Mouse (Mus musculus): ENCODE results near the gene Gpr183. TPM values are rescaled to one million over a fixed set of nuclear protein-coding genes. Genes with fewer than 3 reads are reported as not detected.
A peak's percentile ranks its signal among the peaks of the same experiment; 100 is the strongest.

The Gpr183 gene
- total RNA-seq, 2 experiments from 2014 or later: 0.44 to 0.66 TPM

DNA sequence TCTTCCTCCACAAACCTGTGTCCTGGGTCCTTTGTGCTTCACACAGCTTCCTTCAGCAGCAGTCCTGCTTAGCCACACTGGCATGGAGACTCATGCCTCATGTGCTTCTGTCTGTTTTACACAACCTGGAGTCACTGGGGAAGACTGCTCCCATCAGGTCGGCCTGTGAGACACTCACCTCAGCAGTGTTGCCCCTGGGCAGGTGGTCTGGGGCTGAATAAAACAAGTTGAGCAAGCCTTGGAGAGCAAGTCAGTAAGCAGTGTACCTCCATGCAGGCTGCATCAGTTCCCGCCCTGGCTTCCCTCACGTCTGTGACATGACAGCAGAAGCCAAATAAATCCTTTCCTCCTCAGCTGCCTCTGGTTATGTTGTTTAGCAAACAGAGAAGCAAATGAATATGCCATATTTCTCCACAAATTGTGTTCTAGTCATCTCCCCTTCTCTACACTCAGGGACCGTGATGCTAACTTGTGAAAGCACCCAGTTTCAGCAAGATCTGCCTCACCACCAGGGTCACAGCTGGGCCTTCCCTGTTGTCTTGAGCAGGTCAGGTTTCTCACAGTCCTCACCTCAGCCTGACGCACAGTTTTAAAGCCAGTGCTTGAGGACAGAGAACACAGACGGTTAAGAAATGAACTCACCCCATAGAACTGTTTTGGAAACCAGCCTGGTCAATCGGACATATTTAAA is 30.9 kb downstream of the Gpr183 start:
- intact Hi-C loops (cut with DNase I): no loop called here
- DNase-seq: no peak

DNA sequence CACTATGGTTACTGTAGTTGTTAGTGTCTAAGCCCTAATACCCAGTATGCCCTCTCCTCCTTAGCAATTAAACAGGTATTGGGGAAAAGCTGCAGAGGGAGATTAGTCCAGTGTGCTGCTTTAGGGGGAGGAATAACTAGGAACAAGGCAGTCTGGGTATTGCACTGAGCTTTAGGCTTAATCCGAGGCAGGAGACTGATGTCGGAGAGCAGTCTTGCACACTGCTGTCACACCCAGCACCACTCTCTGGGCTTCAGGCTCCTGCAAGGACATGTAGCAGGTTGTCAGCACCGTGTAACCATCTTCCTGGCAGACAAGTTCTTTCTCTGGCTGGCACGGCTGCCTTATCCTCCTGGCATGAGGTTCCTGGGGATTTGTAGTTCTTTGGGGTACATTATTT is 32.8 kb downstream of the Gpr183 start:
- DNase-seq: no peak
- intact Hi-C loops (cut with DNase I): no loop called here

DNA sequence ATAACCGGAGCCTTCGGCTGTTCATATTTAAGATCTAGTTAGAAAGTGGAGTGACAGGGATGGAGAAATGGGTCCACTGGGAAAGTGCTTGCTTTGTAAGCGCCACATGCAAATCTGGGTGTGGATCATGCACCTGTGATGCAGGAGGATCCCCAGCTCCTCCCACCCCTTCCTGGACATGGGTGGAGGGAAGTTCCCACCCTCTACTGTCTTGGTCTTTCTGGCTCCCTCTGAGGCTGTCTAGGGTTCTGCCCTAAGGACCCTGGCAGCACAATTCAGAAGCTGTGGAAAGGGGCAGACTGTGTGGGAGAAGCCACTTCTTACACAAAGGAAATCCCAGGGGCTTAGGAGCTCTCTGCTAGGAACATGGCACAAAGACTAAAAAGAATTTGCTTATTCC is 33.4 kb downstream of the Gpr183 start:
- intact Hi-C loops (cut with DNase I): loop anchor here (2.0 kb wide), 1 partner anchor 129 kb away; no protein-coding TSS in a partner anchor
- no peak for DNase-seq

GRCm38 (mm10) chr14:121930731-121931383 is 34.1 kb downstream of the Gpr183 start:
- intact Hi-C loops (cut with DNase I): loop anchor here (2.0 kb wide), 1 partner anchor 130 kb away; no protein-coding TSS in a partner anchor
- DNase-seq: no peak

DNA sequence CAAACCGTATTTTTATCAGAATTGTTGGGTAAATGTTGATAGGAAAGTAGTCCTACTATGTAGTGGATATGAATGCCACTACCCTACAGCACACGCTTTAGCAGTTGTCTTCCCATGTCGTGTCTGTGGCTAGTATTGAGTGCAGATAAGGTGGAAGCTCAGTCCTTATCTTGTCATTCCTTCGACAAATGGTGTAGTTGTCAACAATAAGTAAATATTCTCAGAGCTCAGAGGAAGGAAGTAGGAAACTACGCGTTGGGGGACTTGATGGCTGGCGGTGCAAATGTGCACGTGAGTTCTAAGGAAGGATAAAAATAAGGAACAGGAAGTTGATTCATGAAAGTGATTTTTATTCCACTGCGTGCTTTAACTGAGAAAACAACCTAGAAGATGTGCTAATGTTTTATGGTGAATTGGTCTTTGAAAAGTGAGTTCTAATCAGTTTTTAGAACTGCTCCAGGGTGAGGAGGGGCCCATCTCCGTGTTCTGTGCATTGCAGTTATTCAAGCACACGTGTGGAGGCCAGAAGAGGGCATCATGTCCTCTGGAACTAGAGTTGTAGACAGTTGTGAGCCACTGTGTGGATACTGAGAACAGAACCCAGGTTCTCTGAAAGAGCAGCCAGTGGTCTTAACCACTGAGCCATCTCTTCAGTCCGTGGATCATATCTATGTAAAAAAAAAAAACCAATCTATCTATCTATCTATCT is 35.6 kb downstream of the Gpr183 start:
- intact Hi-C loops (cut with DNase I): loop anchor here (10.0 kb wide), 1 partner anchor 205 kb away; no protein-coding TSS in a partner anchor

DNA sequence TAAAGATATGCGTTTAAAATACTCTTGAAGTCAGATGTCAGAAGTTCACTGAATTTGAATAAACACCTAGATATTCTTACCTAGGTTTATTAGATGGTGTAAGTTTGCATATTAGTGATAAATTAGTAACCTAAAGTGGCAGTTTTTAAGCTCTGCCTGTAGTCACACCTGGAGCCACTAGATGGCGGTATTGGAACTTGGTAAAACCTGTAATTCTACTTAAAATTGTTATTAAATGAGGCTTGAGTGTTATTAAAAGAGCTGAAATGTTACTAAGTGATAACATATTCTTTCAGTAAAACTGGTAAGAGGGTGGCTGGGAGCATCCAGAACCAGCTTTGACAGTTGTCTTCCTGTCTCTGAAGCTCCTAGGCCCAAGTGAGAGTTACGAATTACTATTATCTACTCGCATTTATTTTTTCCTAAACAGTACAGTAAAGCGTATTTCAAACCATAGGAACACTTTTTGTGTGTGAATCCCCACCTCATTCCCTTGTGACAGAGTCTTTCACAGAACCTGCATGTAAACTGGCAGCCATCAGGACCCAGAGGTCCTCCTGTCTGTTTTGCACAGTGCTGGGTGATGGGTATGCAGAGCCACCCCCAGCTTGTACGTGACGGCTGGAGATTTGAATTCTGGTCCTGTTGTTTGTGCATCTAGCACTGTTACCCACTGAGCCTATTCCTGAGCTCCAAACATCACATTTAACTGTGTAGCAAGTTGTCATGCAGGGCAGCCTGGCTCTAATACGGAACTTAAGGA is 36.4 kb downstream of the Gpr183 start:
- DNase-seq: peak; percentile 37
- intact Hi-C loops (cut with DNase I): loop anchor here (10.0 kb wide), 1 partner anchor 206 kb away; no protein-coding TSS in a partner anchor

More for the DNA sequence above, 35.6 kb downstream of the Gpr183 start:
- DNase-seq: no peak

DNA sequence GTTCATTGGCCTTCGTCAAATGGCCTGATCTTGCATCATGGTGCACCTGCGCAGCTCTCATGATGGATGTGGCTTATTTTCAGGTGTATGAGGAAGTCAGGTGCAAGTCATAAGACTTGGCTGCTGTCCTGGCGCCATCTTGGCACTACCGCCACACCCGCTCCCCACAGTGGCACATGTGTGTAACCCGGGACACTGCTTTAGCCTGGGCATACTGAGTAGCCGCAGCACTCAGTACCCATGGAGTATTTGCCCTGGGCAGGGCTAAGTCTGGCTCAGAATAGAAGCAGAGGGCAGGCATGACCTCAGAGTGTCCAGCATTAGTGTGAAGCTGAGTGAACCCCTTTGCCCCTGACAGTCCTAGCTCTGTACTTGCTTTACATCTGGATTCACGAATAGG is 37.5 kb downstream of the Gpr183 start:
- intact Hi-C loops (cut with DNase I): loop anchor here (10.0 kb wide), 1 partner anchor 207 kb away; no protein-coding TSS in a partner anchor

GRCm38 (mm10) chr14:121926901-121927300 is 38.1 kb downstream of the Gpr183 start:
- intact Hi-C loops (cut with DNase I): loop anchor here (10.0 kb wide), 1 partner anchor 208 kb away; no protein-coding TSS in a partner anchor
- DNase-seq: no peak

More for the DNA sequence above, 37.5 kb downstream of the Gpr183 start:
- no peak for DNase-seq

GRCm38 (mm10) chr14:121924876-121925275 is 40.1 kb downstream of the Gpr183 start:
- intact Hi-C loops (cut with DNase I): loop anchor here (10.0 kb wide), 1 partner anchor 210 kb away; no protein-coding TSS in a partner anchor
- no peak for DNase-seq

DNA sequence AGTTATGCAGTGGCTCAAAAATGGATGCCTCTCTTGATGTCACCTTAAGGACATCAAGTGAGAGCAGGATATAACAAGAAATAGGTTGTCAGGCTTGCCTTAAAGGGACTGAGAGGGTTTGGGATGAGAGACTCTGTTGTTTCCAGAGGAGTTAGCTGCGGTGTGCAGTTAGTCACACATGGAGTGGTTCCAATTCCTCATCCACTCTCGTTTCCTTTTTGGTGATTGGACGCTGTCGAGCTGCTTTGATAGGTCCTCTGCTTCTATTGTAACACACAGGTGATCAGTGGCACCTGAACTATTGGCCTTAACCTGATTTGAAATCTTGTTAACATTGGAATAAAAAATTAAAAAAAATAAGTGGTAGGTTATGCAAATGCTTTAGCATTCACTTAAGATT is 42.3 kb downstream of the Gpr183 start:
- intact Hi-C loops (cut with DNase I): loop anchor here (10.0 kb wide), 1 partner anchor 212 kb away; no protein-coding TSS in a partner anchor
- DNase-seq: no peak

GRCm38 (mm10) chr14:121922016-121922415 is 43.0 kb downstream of the Gpr183 start:
- intact Hi-C loops (cut with DNase I): loop anchor here (10.0 kb wide), 1 partner anchor 213 kb away; no protein-coding TSS in a partner anchor
- no peak for DNase-seq

DNA sequence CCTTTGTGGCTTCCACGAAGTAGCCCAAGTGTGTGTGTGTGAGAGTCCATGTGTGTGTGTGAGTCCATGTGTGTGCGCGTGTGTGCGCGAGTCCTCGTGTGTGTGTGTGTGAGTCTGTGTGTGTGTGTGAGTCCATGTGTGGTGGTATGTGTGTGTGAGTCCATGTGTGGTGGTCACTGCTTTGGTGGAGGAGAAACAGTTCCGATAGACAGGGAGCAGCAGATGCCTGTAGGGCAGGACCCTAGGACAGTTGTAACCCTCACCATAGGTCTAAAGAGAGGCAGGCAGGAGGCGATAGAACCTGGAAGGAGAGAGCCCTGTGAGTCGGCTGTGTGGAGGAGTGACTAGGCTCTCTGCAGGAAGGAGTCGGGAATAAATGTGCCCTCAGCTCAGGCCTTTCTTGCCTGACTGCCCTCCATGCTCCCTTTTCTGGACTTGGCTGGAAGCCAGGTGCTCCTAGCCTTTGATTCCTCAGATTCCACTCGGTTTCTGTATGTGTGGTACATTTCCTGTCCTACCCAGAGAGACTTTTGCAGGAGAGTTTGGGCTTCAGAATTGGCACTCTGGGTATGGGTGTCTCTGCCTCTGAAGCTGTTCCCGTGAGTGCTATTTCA is 44.4 kb downstream of the Gpr183 start:
- intact Hi-C loops (cut with DNase I): loop anchor here (10.0 kb wide), 1 partner anchor 214 kb away; no protein-coding TSS in a partner anchor
- peak; percentile 23 for DNase-seq

GRCm38 (mm10) chr14:121919752-121920151 is 45.2 kb downstream of the Gpr183 start:
- no peak for DNase-seq
- intact Hi-C loops (cut with DNase I): loop anchor here (10.0 kb wide), 1 partner anchor 215 kb away; no protein-coding TSS in a partner anchor

DNA sequence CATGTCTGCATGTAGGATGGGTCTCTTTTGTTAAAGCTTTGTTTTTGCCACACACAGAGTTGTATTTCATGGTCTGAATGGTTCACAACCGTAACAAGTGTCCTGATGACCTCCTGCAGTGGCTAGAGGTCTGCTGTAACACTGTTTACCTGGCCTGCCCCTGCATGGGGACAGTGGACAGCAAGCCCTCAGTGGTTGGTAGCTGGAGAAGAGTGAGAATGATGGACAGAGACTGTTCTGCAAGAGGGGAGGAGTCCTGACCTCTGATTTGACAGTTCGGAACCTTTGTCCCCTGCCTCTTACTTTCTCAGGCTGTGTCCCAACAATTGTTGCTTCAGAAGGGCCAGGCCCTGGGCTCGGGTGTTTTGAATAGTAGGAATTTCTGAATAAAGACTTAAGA is 46.7 kb downstream of the Gpr183 start:
- no peak for DNase-seq
- intact Hi-C loops (cut with DNase I): no loop called here

DNA sequence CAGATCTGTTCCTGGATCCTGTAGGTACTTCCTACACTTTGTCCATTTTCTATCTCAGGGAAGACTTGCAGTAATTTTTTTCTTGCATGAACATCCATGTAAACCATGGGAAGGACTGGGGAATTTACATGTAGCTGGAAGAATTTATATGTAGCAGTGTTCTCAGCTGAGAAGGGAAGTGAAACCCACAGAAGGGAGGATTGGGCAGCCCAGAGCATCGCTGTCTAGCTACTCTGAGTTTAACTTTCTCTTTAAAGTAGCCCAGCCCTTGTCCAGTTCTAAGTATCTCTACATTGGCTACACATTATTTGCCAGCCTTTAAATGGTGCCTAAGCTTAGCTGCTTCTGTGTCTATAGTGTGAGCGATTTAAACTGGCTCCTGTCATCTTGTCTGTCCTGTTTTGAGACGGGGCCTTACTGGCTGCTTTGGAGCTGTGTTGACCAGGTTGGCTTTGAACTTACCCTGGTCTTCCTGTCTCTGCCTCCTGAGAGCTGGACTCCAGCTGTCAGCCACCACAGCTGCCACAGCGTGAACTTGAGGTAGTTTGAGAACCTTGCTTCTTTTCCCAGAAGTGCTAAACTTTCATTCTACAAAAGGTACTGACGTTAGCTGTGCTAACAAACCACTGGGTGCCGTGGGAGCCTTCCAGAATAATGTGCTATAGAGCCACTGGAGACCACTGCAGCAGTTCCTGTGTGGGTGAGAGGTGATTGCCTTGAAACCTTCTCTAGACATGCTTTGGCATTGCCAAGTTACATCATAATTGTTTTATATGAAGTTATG is 48.5 kb downstream of the Gpr183 start:
- no peak for DNase-seq
- intact Hi-C loops (cut with DNase I): no loop called here

GRCm38 (mm10) chr14:121915621-121916020 is 49.4 kb downstream of the Gpr183 start, which contains the start of gene Gpr18:
Gpr18 (minus strand) TSS chr14:121915781.
- no peak for DNase-seq
- intact Hi-C loops (cut with DNase I): no loop called here

GRCm38 (mm10) chr14:121915143-121915542 is 49.9 kb downstream of the Gpr183 start:
- DNase-seq: no peak
- intact Hi-C loops (cut with DNase I): no loop called here

- DNase-seq: no peak
- intact Hi-C loops (cut with DNase I): no loop called here
Measured at GRCm38 (mm10) chr14:121912501-121912900, 52.5 kb downstream of the Gpr183 start.

GRCm38 (mm10) chr14:121909868-121910267 is 55.1 kb downstream of the Gpr183 start:
- intact Hi-C loops (cut with DNase I): no loop called here
- DNase-seq: no peak

Data from left cerebral cortex, postnatal 4 days (tissue).